Mouse (Mus musculus) right cerebral cortex, postnatal 36 days (tissue): ENCODE results near the gene 1500009L16Rik.

Experiments
- DNase-seq, 2 experiments: peaks; one replicate each; pipeline ENCODE4 v3.0.0; 2022; ENCODE audit warnings: low spot score in 2 of 2, mixed read lengths in 1 of 2

1500009L16Rik gene

GRCm38 (mm10) chr10:83760535-83760934 lies 37.9 kb downstream of the 1500009L16Rik start:
- no peak for DNase-seq

- no peak for DNase-seq
Measured at GRCm38 (mm10) chr10:83763891-83764290, 41.2 kb downstream of the 1500009L16Rik start.

- no peak for DNase-seq
Measured at GRCm38 (mm10) chr10:83766882-83767281, 44.2 kb downstream of the 1500009L16Rik start.

GRCm38 (mm10) chr10:83776272-83776878 lies 53.7 kb downstream of the 1500009L16Rik start:
- peak; percentile 35 to 44 for DNase-seq

- DNase-seq, result no peak
Measured at GRCm38 (mm10) chr10:83777253-83777652, 54.6 kb downstream of the 1500009L16Rik start.

GRCm38 (mm10) chr10:83781854-83782253 lies 59.2 kb downstream of the 1500009L16Rik start:
- DNase-seq, result no peak

- DNase-seq, result no peak
Measured at GRCm38 (mm10) chr10:83782371-83783120, 59.9 kb downstream of the 1500009L16Rik start.

- no peak for DNase-seq
Measured at GRCm38 (mm10) chr10:83785003-83785402, 62.3 kb downstream of the 1500009L16Rik start.

- DNase-seq, result no peak
Measured at GRCm38 (mm10) chr10:83785627-83786392, 63.1 kb downstream of the 1500009L16Rik start.

GRCm38 (mm10) chr10:83795088-83795487 lies 72.4 kb downstream of the 1500009L16Rik start:
- no peak for DNase-seq

- no peak for DNase-seq
Measured at GRCm38 (mm10) chr10:83795500-83795899, 72.8 kb downstream of the 1500009L16Rik start.

GRCm38 (mm10) chr10:83804021-83804420 lies 81.4 kb downstream of the 1500009L16Rik start:
- DNase-seq, result no peak

GRCm38 (mm10) chr10:83805201-83805718 lies 82.6 kb downstream of the 1500009L16Rik start:
- DNase-seq, result no peak

- no peak for DNase-seq
Measured at GRCm38 (mm10) chr10:83807251-83807650, 84.6 kb downstream of the 1500009L16Rik start.
